Mouse (Mus musculus) hindbrain, postnatal 0 days (tissue): Measurements from ENCODE around the gene Vegfa. TPM values are rescaled to one million over a fixed set of nuclear protein-coding genes. Genes with fewer than 3 reads are reported as not detected.

Experiments used
- ATAC-seq: fragments of 200-750 bp; cut with Nextera tagmentation; 2 replicates; pipeline ENCODE4 v1.8.0; 2017; ENCODE audit warnings: mild to moderate bottlenecking, moderate TSS enrichment, moderate library complexity
- DNase-seq: peaks from one replicate; pipeline ENCODE4 v3.0.0-alpha.2; 2015; ENCODE audit warnings: low spot score
- H3K27ac ChIP-seq: fragments of 300-500 bp; sonication (generic); 2 replicates; pipeline ENCODE4 v1.5.1; 2014; ENCODE audit warnings: mild to moderate bottlenecking
- H3K27me3 ChIP-seq: fragments of 300-500 bp; sonication (generic); 2 replicates; pipeline ENCODE4 v1.6.1; 2014; ENCODE audit warnings: low read length, mixed read lengths; ENCODE audit not compliant: insufficient read depth
- H3K36me3 ChIP-seq: fragments of 300-500 bp; sonication (generic); 2 replicates; pipeline ENCODE4 v1.6.1; 2014; ENCODE audit warnings: low read length, mixed read lengths; ENCODE audit not compliant: insufficient read depth
- H3K4me1 ChIP-seq: fragments of 300-500 bp; sonication (generic); 2 replicates; pipeline ENCODE4 v1.6.1; 2014; ENCODE audit warnings: antibody characterized with exemption, low read length, mixed read lengths; ENCODE audit not compliant: insufficient read depth
- H3K4me2 ChIP-seq: fragments of 300-500 bp; sonication (generic); 2 replicates; pipeline ENCODE4 v1.6.1; 2014; ENCODE audit warnings: low read depth, mild to moderate bottlenecking, low read length, moderate library complexity, mixed read lengths
- H3K4me3 ChIP-seq: fragments of 300-500 bp; sonication (generic); 2 replicates; pipeline ENCODE4 v1.5.1; 2014; ENCODE audit warnings: low read length
- H3K9ac ChIP-seq: fragments of 300-500 bp; sonication (generic); replicated peaks from 2 replicates; pipeline ENCODE4 v1.6.1; 2014; ENCODE audit warnings: mild to moderate bottlenecking, low read length, moderate library complexity, mixed read lengths
- H3K9me3 ChIP-seq: fragments of 300-500 bp; sonication (generic); 2 replicates; pipeline ENCODE4 v1.6.1; 2016; ENCODE audit warnings: low read length, mixed read lengths
- CTCF ChIP-seq: IDR thresholded peaks from 2 replicates; pipeline ENCODE4 v1.5.1; 2016; ENCODE audit warnings: antibody characterized with exemption, control low read depth, low read depth
- WGBS: fragments of 180-500 bp; shearing (Covaris S2); extraction: QIAGEN DNeasy Blood & Tissue Kit; methylation state at CpG from one replicate; pipeline ENCODE4 v1.1.7; 2014; 5-methylcytosine and 5-hydroxymethylcytosine counted together
- polyA plus RNA-seq: library from polyadenylated mRNA; unstranded; fragments of >200 nt; fragmentation: Nextera tagmentation; extraction: Ambion mirVana; gene quantifications from 2 replicates; pipeline ENCODE4 v1.2.1, GENCODE M21; 2015
- total RNA-seq: library from RNA; depleted of rRNA; stranded (reverse); fragments of >200 nt; gene quantifications from 2 replicates; pipeline ENCODE4 v1.2.3, GENCODE M21; 2014

The Vegfa gene
- total and polyA plus RNA-seq, 2 experiments from 2014 or later, result 4.8 to 89.5 TPM

- Histone ChIP-seq H3K36me3 (peaks cover 34% of the 10 kb centered on the region), H3K4me3 (no peak overlapping the region), H3K27ac (no peak overlapping the region), H3K9ac (no peak overlapping the region), H3K4me1 (no peaks in the 10 kb centered on the region), H3K27me3 (no peaks in the 10 kb centered on the region), H3K4me2 (no peak overlapping the region), H3K9me3 (no peaks in the 10 kb centered on the region)
- no peak for TF ChIP-seq CTCF
- 90% methylated on average over 5 of the region's 5 CpGs for WGBS
- no peak for ATAC-seq
- no peak for DNase-seq
These were observed 15.6 kb downstream of the Vegfa start for GRCm38 (mm10) chr17:46016617-46017016.

GRCm38 (mm10) chr17:46015967-46016366 is 16.2 kb downstream of the Vegfa start:
- WGBS, result 95% methylated on average over 6 of the region's 6 CpGs
- no peaks in the 10 kb centered on the region for H3K4me1 ChIP-seq
- peaks cover 27% of the 10 kb centered on the region for H3K36me3 ChIP-seq
- H3K27me3 ChIP-seq, result no peaks in the 10 kb centered on the region
- H3K9ac ChIP-seq, result no peak overlapping the region
- no peak overlapping the region for H3K4me3 ChIP-seq
- no peak for DNase-seq
- TF ChIP-seq CTCF, result no peak
- no peak overlapping the region for H3K4me2 ChIP-seq
- H3K27ac ChIP-seq, result no peak overlapping the region
- no peak for ATAC-seq
- H3K9me3 ChIP-seq, result no peaks in the 10 kb centered on the region

GRCm38 (mm10) chr17:46014935-46015334 is 17.2 kb downstream of the Vegfa start:
- DNase-seq (no peak), ATAC-seq (no peak)
- H3K9ac ChIP-seq, result no peak overlapping the region
- H3K4me3 ChIP-seq, result no peak overlapping the region
- 84% methylated on average over 2 of the region's 2 CpGs for WGBS
- no peak overlapping the region for H3K27ac ChIP-seq
- H3K4me2 ChIP-seq, result no peak overlapping the region
- H3K4me1 ChIP-seq, result no peaks in the 10 kb centered on the region
- H3K9me3 ChIP-seq, result no peaks in the 10 kb centered on the region
- TF ChIP-seq CTCF, result no peak
- H3K36me3 ChIP-seq, result peaks cover 18% of the 10 kb centered on the region
- H3K27me3 ChIP-seq, result no peaks in the 10 kb centered on the region

GRCm38 (mm10) chr17:46013549-46013948 is 18.6 kb downstream of the Vegfa start:
- TF ChIP-seq CTCF, result no peak
- ATAC-seq, result no peak
- H3K4me2 ChIP-seq, result no peak overlapping the region
- WGBS, result 94% methylated on average over 15 of the region's 15 CpGs
- H3K27ac ChIP-seq, result no peak overlapping the region
- no peak overlapping the region for H3K9ac ChIP-seq
- no peaks in the 10 kb centered on the region for H3K9me3 ChIP-seq
- no peaks in the 10 kb centered on the region for H3K27me3 ChIP-seq
- DNase-seq, result no peak
- no peaks in the 10 kb centered on the region for H3K4me1 ChIP-seq
- H3K4me3 ChIP-seq, result no peak overlapping the region
- H3K36me3 ChIP-seq, result peaks cover 7% of the 10 kb centered on the region; the same call in 1 of the 2 replicates

- Histone ChIP-seq H3K4me2 (no peak overlapping the region), H3K4me3 (no peak overlapping the region), H3K27me3 (no peaks in the 10 kb centered on the region), H3K36me3 (peaks cover 5% of the 10 kb centered on the region; the same call in 1 of the 2 replicates), H3K27ac (no peak overlapping the region), H3K9ac (no peak overlapping the region), H3K9me3 (no peaks in the 10 kb centered on the region), H3K4me1 (no peaks in the 10 kb centered on the region)
- ATAC-seq (no peak), DNase-seq (no peak)
- no peak for TF ChIP-seq CTCF
- WGBS, result 83% methylated on average over 8 of the region's 8 CpGs
These were observed 20.0 kb downstream of the Vegfa start for GRCm38 (mm10) chr17:46012211-46012610.

- Histone ChIP-seq H3K9ac (no peak overlapping the region), H3K9me3 (no peaks in the 10 kb centered on the region), H3K4me2 (no peak overlapping the region), H3K4me3 (no peak overlapping the region), H3K27ac (no peak overlapping the region), H3K27me3 (no peaks in the 10 kb centered on the region), H3K4me1 (no peaks in the 10 kb centered on the region), H3K36me3 (peaks cover 4% of the 10 kb centered on the region; the same call in 1 of the 2 replicates)
- ATAC-seq, result no peak
- no peak for TF ChIP-seq CTCF
- no peak for DNase-seq
- 83% methylated on average over 6 of the region's 6 CpGs for WGBS
These were observed 21.7 kb downstream of the Vegfa start for GRCm38 (mm10) chr17:46010462-46010861.

GRCm38 (mm10) chr17:46009182-46009581 is 23.0 kb downstream of the Vegfa start:
- Histone ChIP-seq H3K4me2 (no peak overlapping the region), H3K27me3 (no peaks in the 10 kb centered on the region), H3K9ac (no peak overlapping the region), H3K27ac (no peak overlapping the region), H3K36me3 (no peaks in the 10 kb centered on the region), H3K4me3 (no peak overlapping the region), H3K9me3 (no peaks in the 10 kb centered on the region), H3K4me1 (no peaks in the 10 kb centered on the region)
- WGBS, result 63% methylated on average over 7 of the region's 7 CpGs
- no peak for DNase-seq
- ATAC-seq, result no peak
- no peak for TF ChIP-seq CTCF
